Mouse (Mus musculus): ENCODE measurements around the gene Efna4. TPM values are rescaled to one million over a fixed set of nuclear protein-coding genes. Genes with fewer than 3 reads are reported as not detected.
A peak's percentile ranks its signal among the peaks of the same experiment; 100 is the strongest.

Efna4 gene
- polyA plus RNA-seq, 1 experiment from 2014 or later = 4.4 TPM

DNA sequence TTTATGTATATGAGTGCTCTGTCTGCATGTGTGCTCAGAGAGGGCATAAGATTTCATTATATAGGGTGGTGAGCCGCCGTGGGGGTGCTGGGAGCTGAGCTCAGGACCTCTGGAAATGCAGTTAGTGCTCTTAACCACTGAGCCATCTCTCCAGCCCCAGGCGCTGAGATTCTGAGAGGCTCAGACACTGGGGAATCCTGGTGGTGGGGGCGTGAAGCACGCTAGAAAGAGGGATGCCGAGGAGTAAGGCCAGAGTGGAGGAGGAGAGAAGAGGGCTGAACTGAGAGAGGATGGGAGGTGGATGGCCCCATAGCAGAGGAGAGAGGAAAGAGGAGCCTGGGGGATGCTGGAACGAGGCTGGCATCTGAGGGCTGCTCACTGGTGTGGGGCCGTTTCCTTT, 26.8 kb upstream of the Efna4 start:
- H3K36me3 ChIP-seq (replicated peaks; ENCODE audit: control insufficient read depth, insufficient read depth) = no peaks in the 10 kb centered on the region
- H3K27me3 ChIP-seq (ENCODE audit: control insufficient read depth, insufficient read depth, low read length) = no peaks in the 10 kb centered on the region
- no peak overlapping the region for H3K4me3 ChIP-seq (replicated peaks; ENCODE audit: low read length)
- whole genome bisulfite sequencing = 50% methylated on average over 8 of the region's 8 CpGs
- ATAC-seq (ENCODE audit: low FRiP score) = no peak
- H3K9me3 ChIP-seq (ENCODE audit: control insufficient read depth, low read length) = no peaks in the 10 kb centered on the region
- no peak overlapping the region for H3K27ac ChIP-seq
- no peak for DNase-seq (ENCODE audit: low spot score)
- H3K4me1 ChIP-seq (replicated peaks; ENCODE audit: control insufficient read depth, insufficient read depth, low read length) = no peaks in the 10 kb centered on the region
- H3K9ac ChIP-seq = no peak overlapping the region
- H3K4me2 ChIP-seq (replicated peaks) = no peak overlapping the region

DNA sequence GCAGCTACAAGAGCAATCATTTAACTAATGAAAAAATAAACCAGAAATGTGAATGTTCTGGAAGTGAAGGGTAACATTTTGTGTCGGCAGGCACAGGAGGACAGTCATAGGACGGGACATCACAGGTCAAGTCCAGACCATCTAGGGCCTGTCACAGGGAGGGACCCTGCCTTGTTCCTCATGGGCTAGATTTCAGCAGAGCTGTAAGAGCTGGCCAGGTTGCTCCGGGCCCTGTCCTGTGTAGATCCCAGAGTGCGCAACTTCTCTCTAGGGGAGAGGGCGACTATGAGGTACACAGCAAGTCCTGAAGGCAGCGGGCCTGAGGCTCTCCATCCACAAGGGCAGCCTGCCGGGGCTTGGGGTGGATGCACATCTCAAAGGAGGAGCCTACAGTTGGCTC, 23.8 kb upstream of the Efna4 start, which contains the start of gene Dcst2:
Gene Dcst2, plus strand, starts transcription at position 301 of the 400 bp plus-strand sequence.
- Histone ChIP-seq H3K9me3 (ENCODE audit: control insufficient read depth, low read length) (no peaks in the 10 kb centered on the region), H3K4me1 (replicated peaks; ENCODE audit: control insufficient read depth, insufficient read depth, low read length) (no peaks in the 10 kb centered on the region), H3K4me2 (replicated peaks) (no peak within 1 kb of the TSS), H3K9ac (no peak within 1 kb of the TSS), H3K36me3 (replicated peaks; ENCODE audit: control insufficient read depth, insufficient read depth) (no peaks in the 10 kb centered on the region), H3K27ac (no peak within 1 kb of the TSS), H3K4me3 (replicated peaks; ENCODE audit: low read length) (no peak within 1 kb of the TSS), H3K27me3 (ENCODE audit: control insufficient read depth, insufficient read depth, low read length) (no peaks in the 10 kb centered on the region)
- ATAC-seq (ENCODE audit: low FRiP score) = no peak
- DNase-seq (ENCODE audit: low spot score) = no peak
- 88% methylated on average over 7 of the region's 7 CpGs for WGBS

DNA sequence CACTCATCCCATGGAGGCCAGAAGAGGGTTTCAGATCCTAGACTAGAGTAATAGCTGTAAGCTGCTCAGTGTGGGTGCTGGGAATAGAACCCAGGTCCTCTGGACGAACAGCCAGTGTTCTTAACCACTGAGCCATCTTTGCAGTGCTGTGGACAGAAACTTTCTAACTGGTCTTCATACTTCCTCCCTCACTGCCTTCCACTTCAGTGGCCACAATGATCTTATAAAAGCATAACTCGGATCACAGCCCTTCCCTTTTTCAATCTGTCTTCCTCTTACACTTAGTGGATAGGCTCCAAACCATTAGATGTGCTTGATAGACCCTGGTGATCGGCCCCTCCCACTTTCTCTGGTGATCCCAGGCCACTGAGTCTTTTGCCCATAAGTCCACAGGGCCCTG, 22.4 kb upstream of the Efna4 start:
- DNase-seq (ENCODE audit: low spot score) (no peak), ATAC-seq (ENCODE audit: low FRiP score) (no peak)
- H3K4me1 ChIP-seq (replicated peaks; ENCODE audit: control insufficient read depth, insufficient read depth, low read length) = no peaks in the 10 kb centered on the region
- H3K9me3 ChIP-seq (ENCODE audit: control insufficient read depth, low read length) = no peaks in the 10 kb centered on the region
- no peak overlapping the region for H3K4me3 ChIP-seq (replicated peaks; ENCODE audit: low read length)
- no peak overlapping the region for H3K9ac ChIP-seq
- no peak overlapping the region for H3K4me2 ChIP-seq (replicated peaks)
- WGBS = 84% methylated on average over 3 of the region's 3 CpGs
- H3K27me3 ChIP-seq (ENCODE audit: control insufficient read depth, insufficient read depth, low read length) = no peaks in the 10 kb centered on the region
- no peaks in the 10 kb centered on the region for H3K36me3 ChIP-seq (replicated peaks; ENCODE audit: control insufficient read depth, insufficient read depth)
- H3K27ac ChIP-seq = no peak overlapping the region

DNA sequence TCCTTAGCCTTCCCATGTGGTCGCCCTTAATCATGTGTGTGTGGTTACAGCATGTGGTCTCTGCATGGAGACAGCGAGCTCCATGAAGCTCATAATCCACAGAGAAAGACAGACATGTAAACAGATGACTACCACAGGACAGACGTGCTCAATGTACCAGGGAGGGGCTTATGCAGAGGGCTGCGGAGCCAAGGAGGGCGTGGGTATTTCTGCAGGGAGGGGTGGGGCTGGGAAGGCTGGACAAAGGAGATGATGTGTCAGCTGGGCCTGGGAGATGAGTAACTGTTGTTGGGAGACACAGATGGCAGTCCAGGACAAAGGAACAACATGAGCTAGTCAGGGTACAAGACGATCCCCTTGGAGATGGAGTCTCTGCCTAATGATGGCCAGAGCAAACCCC, 21.8 kb upstream of the Efna4 start:
- H3K36me3 ChIP-seq (replicated peaks; ENCODE audit: control insufficient read depth, insufficient read depth) = no peaks in the 10 kb centered on the region
- H3K4me3 ChIP-seq (replicated peaks; ENCODE audit: low read length) = no peak overlapping the region
- ATAC-seq (ENCODE audit: low FRiP score) = no peak
- H3K4me1 ChIP-seq (replicated peaks; ENCODE audit: control insufficient read depth, insufficient read depth, low read length) = no peaks in the 10 kb centered on the region
- 57% methylated on average over 6 of the region's 6 CpGs for WGBS
- no peak overlapping the region for H3K4me2 ChIP-seq (replicated peaks)
- H3K27me3 ChIP-seq (ENCODE audit: control insufficient read depth, insufficient read depth, low read length) = no peaks in the 10 kb centered on the region
- no peaks in the 10 kb centered on the region for H3K9me3 ChIP-seq (ENCODE audit: control insufficient read depth, low read length)
- H3K9ac ChIP-seq = no peak overlapping the region
- no peak overlapping the region for H3K27ac ChIP-seq
- DNase-seq (ENCODE audit: low spot score) = no peak

DNA sequence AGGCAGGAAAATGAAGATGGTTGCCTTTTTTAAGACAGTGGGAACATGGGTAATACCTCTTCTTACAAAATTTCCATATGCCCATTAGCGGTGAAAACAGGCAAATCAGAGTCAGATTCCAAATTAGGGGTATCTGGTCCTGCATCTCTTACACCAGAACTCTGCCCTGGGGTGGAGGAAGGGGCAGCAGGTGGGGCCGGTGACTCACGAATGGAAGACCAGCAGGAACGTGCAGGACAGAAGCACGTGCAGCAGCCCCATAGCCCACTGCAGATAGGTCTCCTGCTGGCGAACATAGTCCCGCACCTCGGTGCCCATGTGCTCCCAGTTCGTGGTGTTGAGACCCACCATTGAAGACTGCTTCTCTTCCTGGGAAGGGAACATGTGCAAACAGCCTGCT, 18.2 kb upstream of the Efna4 start:
- no peak for ATAC-seq (ENCODE audit: low FRiP score)
- WGBS = 66% methylated on average over 9 of the region's 9 CpGs

GRCm38 (mm10) chr3:89355512-89355902, 17.7 kb upstream of the Efna4 start:
- no peak for DNase-seq (ENCODE audit: low spot score)
- H3K27me3 ChIP-seq (ENCODE audit: control insufficient read depth, insufficient read depth, low read length) = 0 out of 2 replicates have a peak, but pooled peaks cover 6% of the 10 kb centered on the region
- H3K4me2 ChIP-seq (replicated peaks) = no peak overlapping the region
- H3K9ac ChIP-seq = no peak overlapping the region
- ATAC-seq (ENCODE audit: low FRiP score) = no peak
- H3K4me1 ChIP-seq (replicated peaks; ENCODE audit: control insufficient read depth, insufficient read depth, low read length) = 0 out of 2 replicates have a peak, but pooled peaks cover 4% of the 10 kb centered on the region
- no peaks in the 10 kb centered on the region for H3K9me3 ChIP-seq (ENCODE audit: control insufficient read depth, low read length)
- 80% methylated on average over 6 of the region's 6 CpGs for WGBS
- no peak overlapping the region for H3K4me3 ChIP-seq (replicated peaks; ENCODE audit: low read length)
- H3K27ac ChIP-seq = no peak overlapping the region
- H3K36me3 ChIP-seq (replicated peaks; ENCODE audit: control insufficient read depth, insufficient read depth) = no peaks in the 10 kb centered on the region

More for the DNA sequence above, 18.2 kb upstream of the Efna4 start:
- H3K9ac ChIP-seq = no peak overlapping the region
- no peaks in the 10 kb centered on the region for H3K9me3 ChIP-seq (ENCODE audit: control insufficient read depth, low read length)
- no peak overlapping the region for H3K4me3 ChIP-seq (replicated peaks; ENCODE audit: low read length)
- 0 out of 2 replicates have a peak, but pooled peaks cover 6% of the 10 kb centered on the region for H3K27me3 ChIP-seq (ENCODE audit: control insufficient read depth, insufficient read depth, low read length)
- no peak for DNase-seq (ENCODE audit: low spot score)
- no peaks in the 10 kb centered on the region for H3K4me1 ChIP-seq (replicated peaks; ENCODE audit: control insufficient read depth, insufficient read depth, low read length)
- no peaks in the 10 kb centered on the region for H3K36me3 ChIP-seq (replicated peaks; ENCODE audit: control insufficient read depth, insufficient read depth)
- no peak overlapping the region for H3K27ac ChIP-seq
- no peak overlapping the region for H3K4me2 ChIP-seq (replicated peaks)

DNA sequence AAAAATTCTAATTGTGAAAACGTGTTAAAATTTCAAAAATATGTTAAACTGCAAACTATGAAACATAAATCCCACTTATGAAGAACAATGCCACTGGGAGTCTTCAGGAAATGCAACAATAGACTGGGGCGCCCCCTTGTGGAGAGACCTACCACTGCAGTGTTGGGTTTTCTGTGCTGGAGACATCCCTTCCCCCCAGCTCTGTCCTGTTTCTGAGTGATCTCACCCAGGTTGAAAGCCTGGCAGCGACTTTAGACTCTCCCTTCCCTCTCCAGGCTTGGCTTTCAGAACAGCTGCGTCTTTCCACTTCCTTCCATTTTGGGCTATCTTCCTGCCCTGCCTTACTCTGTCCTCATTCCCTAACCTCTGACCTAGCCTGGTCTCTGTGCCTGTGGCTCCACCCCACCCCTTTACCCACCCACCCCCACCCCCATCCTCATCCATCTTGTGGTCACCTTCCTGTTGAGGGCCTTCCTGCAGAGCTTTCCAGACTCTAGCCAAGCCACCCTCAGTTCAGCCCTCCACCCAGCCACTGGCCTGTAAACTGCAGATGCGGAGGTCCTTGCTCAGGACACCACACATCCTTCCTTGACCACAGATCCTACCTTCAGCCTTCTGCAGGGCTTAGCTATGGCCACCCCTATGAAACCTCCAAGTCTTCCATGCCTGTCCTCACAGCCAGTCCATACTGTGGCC, 17.1 kb upstream of the Efna4 start:
- Histone ChIP-seq H3K9me3 (ENCODE audit: control insufficient read depth, low read length) (no peaks in the 10 kb centered on the region), H3K4me2 (replicated peaks) (no peak overlapping the region), H3K36me3 (replicated peaks; ENCODE audit: control insufficient read depth, insufficient read depth) (no peaks in the 10 kb centered on the region), H3K4me1 (replicated peaks; ENCODE audit: control insufficient read depth, insufficient read depth, low read length) (0 out of 2 replicates have a peak, but pooled peaks cover 8% of the 10 kb centered on the region), H3K4me3 (replicated peaks; ENCODE audit: low read length) (no peak overlapping the region), H3K27ac (no peak overlapping the region), H3K27me3 (ENCODE audit: control insufficient read depth, insufficient read depth, low read length) (0 out of 2 replicates have a peak, but pooled peaks cover 6% of the 10 kb centered on the region), H3K9ac (no peak overlapping the region)
- 19% methylated on average over 5 of the region's 5 CpGs for WGBS
- ATAC-seq (ENCODE audit: low FRiP score) (no peak), DNase-seq (ENCODE audit: low spot score) (peak; percentile 80)

DNA sequence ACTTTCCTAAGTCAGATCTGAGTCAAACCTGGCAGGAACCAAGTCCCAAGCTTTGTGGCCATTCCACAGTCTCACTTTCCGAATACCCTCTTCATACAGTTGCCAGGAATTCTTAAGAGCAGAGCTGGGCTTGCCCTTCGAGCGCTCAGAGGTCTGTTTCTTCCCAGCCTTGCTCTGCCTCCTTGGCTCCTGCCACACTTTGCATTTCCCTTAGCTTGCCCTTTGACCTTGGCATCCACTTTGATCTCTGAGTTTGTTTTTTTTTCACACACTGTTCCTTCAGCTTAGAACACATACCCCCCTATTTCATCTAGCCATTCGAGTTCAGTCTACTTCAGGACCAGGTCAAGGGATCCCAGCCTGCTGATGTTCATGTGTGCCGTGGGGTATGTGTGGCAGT, 13.4 kb upstream of the Efna4 start:
- Histone ChIP-seq H3K4me3 (replicated peaks; ENCODE audit: low read length) (no peak overlapping the region), H3K27ac (no peak overlapping the region), H3K27me3 (ENCODE audit: control insufficient read depth, insufficient read depth, low read length) (peaks cover 15% of the 10 kb centered on the region; the same call in 1 of the 2 replicates), H3K36me3 (replicated peaks; ENCODE audit: control insufficient read depth, insufficient read depth) (no peaks in the 10 kb centered on the region), H3K9ac (no peak overlapping the region), H3K4me1 (replicated peaks; ENCODE audit: control insufficient read depth, insufficient read depth, low read length) (0 out of 2 replicates have a peak, but pooled peaks cover 15% of the 10 kb centered on the region), H3K9me3 (ENCODE audit: control insufficient read depth, low read length) (no peaks in the 10 kb centered on the region), H3K4me2 (replicated peaks) (no peak overlapping the region)
- DNase-seq (ENCODE audit: low spot score) (no peak), ATAC-seq (ENCODE audit: low FRiP score) (no peak)
- WGBS = 76% methylated on average over 5 of the region's 5 CpGs

GRCm38 (mm10) chr3:89349869-89350501, 12.2 kb upstream of the Efna4 start, which contains the start of gene Adam15:
TSS of gene Adam15 (minus strand) at chr3:89349996.
- WGBS = under 1% methylated on average over 56 of the region's 59 CpGs

More at GRCm38 (mm10) chr3:89349869-89350501, 12.2 kb upstream of the Efna4 start, which contains the start of gene Adam15:
- Histone ChIP-seq H3K27ac (peak within 1 kb of the TSS; percentile 87), H3K4me3 (replicated peaks; ENCODE audit: low read length) (peak within 1 kb of the TSS; percentile 50), H3K4me2 (replicated peaks) (peak within 1 kb of the TSS; percentile 92), H3K4me1 (replicated peaks; ENCODE audit: control insufficient read depth, insufficient read depth, low read length) (0 out of 2 replicates have a peak, but pooled peaks cover 15% of the 10 kb centered on the region), H3K9ac (peak within 1 kb of the TSS; percentile 72), H3K9me3 (ENCODE audit: control insufficient read depth, low read length) (no peaks in the 10 kb centered on the region), H3K36me3 (replicated peaks; ENCODE audit: control insufficient read depth, insufficient read depth) (no peaks in the 10 kb centered on the region), H3K27me3 (ENCODE audit: control insufficient read depth, insufficient read depth, low read length) (peaks cover 15% of the 10 kb centered on the region; the same call in 1 of the 2 replicates)
- peak; percentile 88 for DNase-seq (ENCODE audit: low spot score)
- peak; percentile 92 for ATAC-seq (ENCODE audit: low FRiP score)
